Mouse (Mus musculus) G1E-ER4 (cell line): ENCODE results near the gene Coq10b. TPM values are rescaled to one million over a fixed set of nuclear protein-coding genes. Genes with fewer than 3 reads are reported as not detected.

Source experiments
- GATA1 ChIP-seq: IDR thresholded peaks from one replicate; pipeline ENCODE4 v1.8.0; 2012; ENCODE audit warnings: low read length, inconsistent platforms
- polyA plus RNA-seq: library from polyadenylated mRNA; stranded (reverse); fragments of >175 nt; gene quantifications from 2 replicates; pipeline ENCODE4 v1.2.3, GENCODE M21; 2012

Coq10b gene
- 3.6 and 6.6 TPM in 2 replicates for polyA plus RNA-seq

DNA sequence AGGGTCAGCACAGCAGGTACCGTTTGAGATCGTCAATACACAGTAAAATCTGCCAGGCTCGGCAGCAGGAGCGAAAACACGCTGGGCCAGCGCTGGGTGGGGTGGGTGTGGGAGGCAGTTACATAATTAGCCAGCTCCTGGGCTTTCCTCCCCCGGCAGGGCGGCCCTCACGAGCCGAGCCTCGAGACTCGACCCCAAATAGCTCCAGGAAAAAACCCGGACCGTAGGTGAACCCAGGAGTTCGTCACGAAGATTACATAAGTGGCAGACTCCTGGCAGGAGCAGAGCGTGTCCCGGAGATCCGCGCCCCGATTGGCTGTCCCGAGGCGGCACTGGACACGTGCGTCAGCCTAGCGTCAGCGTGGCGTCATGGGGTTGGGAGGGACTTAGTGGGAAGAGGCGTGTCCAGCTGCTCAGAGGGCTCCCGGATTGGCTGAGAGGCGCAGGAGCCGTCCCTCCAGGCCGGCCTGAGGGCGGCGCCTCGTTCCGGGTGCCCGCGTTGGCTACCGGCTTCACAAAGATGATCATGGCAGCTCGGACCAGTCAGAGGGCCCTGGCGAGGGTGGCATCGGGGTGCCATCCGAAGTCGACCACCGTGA, at the start of gene Coq10b:
Gene Coq10b (plus strand): TSS at position 416 of the 599 bp plus-strand sequence.
- TF ChIP-seq GATA1: no peak

DNA sequence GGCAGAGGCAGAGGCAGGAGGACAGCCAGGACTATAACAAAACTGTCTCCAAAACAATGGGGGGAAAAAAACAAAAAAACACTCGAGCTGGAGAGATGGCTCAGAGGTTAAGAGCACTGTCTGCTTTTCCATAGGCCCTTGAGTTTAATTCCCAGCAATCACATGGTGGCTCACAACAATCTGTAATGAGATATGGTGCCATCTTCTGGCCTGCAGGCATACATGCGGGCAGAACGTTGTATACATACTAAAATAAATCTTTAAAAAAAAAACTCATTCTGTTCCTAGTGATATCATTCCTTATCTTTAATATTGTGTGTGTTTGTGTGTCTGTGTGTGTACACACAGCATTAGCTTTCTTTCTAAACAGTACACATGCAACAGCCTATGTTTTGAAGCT, 40.1 kb upstream of the Coq10b start:
- TF ChIP-seq GATA1: no peak

DNA sequence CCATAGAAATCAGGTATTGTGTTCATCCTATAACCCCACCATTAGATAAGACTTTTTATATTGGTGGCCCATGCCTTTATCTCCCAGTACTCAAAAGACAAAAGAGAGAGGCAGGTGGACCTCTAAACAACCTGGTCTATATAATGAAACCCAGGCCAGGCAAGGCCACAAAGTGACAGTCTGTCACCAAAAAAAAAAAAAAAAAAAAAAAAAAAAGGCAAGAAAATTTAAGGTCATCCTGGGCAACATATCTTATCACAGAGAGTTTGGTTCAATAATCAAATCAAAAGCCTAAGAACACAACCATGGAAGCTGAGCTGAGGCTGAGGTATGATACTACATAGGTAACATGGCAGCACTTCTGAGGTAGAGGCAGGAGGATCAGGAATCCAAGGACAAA, 30.7 kb upstream of the Coq10b start:
- no peak for TF ChIP-seq GATA1

DNA sequence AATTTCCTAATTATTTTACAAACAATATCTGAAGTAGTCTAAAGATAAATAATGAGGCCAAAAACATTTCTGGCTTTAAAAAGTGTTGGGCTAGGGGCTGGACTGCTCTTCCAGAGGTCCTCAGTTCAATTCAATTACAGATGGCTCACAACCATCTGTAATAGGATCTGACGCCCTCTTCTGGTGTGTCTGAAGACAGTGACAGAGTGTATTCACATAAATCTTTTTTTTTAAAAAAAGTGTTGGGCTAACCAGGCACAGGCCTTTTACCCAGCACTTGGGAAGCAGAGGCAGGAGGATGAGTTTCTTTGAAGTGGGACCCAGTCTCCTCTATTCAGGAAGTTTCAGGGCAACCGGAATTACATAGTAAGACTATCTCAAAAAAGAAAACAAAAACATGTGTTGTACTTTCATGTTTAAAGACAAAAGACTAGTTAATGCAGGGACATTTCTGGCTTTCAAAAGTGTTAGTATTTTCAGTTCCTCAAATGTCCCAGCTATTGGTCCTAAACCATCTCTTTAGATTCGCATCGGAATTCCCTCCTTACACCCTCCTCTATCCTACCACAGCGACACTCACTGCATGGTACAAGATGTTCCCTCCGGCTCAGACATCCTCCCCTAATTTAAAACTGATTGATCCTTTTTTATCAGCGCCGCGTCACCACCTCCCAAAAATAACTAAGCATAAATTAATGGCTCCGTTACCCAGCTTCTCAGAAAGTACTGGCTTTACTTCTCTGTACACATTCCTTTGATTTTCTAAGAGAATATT, 26.7 kb upstream of the Coq10b start:
- TF ChIP-seq GATA1: no peak

DNA sequence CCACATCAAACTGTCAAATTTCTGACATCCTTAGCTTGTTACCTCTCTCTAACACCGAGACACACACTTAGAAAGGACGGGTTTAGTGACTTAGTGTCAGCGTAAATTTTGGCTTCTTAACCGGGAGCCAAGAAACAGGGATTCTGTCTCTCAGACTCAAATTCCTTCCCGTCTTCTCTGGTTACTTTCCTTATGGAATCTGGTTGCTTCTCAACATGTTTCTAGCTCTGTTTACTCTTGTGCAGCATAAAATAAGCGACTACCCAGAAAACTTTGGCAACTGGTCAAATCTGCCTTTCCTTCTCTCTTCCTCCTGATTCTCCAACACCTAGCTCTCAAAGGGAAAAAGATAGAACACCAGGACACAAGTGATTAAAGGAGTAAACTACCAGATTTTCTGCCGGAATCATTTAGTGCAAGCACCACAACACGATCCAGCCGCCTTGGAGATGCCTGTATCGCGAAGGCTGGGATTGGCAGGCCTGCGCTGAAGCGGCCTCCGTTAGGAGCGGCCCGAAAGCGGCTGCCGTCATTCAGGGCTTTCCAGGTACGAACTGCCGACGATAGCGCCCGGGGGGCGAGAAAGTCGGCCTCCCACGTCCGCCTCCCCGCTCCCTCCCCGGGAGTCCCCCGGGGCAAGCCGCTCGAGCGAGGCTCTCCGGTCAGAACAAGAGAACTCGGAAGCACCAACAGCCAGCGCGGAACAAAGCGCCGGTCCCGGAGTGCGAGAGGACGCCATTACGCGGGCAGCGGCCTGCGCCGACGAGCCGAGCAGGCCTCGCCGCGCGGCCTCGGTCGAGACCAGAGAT, 25.9 kb upstream of the Coq10b start:
- TF ChIP-seq GATA1: no peak

DNA sequence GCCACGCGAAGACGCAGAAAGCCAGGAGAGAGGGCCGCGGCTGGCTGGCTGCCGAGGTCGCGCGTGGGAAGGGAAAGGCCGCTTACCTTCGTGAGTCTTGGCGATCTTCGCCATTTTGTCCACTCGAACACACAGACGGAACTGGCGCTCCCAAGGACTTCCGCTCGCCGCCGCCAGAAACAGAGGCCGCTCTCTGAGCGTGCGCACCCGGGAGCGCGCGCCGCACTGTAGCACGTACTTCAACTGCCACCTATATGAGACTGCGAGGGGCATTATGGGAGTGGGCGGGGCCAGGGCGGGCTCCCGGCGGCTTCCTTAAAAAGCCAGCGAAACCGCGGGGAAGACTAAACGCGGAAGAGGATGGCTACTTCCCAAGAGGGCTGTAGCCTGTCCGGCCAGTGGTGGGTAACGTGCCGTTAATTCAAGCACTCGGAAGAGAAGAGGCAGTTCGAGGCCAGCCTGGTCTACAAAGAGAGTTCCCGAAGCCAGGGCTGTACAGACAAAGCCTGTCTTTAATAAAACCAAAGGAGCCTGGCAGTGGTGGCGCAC, 25.2 kb upstream of the Coq10b start, which contains the start of gene Sf3b1:
Gene Sf3b1 (minus strand): TSS at position 229 of the 549 bp plus-strand sequence.
- TF ChIP-seq GATA1: no peak

DNA sequence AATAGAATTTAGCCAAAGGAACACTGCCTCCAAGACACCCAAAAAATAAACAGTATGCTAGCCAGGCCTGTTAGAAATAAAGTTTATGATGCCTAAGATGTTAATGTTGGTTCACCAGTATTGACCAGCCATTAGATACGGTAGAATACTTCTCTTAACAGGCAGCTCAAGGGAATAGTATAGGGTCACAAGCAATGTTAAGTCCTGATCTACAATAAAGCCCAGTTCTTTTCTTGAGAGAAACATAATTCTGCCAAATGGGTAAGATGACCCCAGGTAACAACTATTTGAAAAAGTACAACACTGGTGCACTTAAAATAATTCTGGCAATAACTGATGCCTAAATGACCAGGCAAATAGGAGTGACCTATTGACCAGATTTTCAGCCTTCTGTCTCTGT, 24.6 kb upstream of the Coq10b start:
- no peak for TF ChIP-seq GATA1

DNA sequence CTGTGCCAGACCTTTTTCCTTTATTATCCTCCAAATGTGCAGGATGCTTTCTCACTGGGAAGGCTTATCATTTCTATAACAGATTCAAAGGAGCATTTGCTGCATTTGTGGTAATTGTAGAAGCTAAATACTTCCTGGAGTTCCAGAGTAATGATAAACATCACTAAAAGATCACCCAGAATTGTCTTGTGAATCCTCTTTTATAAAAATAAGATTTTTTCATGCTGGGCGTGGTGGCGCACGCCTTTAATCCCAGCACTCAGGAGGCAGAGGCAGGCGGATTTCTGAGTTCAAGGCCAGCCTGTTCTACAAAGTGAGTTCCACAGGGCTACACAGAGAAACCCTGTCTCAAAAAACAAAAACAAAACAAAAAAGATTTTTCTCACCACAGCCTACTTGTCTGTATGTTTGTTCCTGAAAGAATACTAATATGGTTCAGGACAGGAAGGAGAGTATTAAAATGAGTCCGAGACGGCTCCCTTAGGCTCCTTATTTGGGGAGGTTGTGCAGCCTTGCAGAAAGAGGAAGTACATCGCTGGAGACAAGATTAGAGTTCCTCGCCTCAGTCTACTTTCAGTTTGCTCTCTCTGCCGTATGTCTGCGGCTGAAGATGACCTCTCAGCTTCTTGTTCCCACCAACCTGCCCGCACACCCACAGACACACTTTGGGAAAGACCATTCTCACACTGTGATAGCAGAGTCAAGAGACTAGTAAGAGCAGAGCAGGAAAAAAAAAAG, 23.9 kb upstream of the Coq10b start:
- TF ChIP-seq GATA1: no peak

DNA sequence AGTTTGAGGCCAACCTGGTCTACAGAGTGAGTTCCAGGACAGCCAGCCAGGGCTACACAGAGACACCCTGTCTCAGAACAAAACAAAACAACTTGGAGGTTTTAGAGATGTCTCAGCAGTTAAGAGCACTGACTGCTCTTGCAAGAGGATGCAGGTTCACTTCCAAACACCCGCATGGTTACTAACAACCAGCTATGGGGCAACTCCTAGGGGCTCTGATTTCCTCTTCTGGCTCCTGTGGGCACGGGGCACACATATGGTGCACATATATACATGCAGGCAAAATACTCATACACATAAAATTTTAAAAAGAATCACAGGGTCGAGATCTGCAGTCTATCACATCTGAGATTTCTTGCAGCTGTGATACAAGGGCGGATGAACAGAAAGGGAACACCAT, 23.1 kb upstream of the Coq10b start:
- TF ChIP-seq GATA1: no peak

DNA sequence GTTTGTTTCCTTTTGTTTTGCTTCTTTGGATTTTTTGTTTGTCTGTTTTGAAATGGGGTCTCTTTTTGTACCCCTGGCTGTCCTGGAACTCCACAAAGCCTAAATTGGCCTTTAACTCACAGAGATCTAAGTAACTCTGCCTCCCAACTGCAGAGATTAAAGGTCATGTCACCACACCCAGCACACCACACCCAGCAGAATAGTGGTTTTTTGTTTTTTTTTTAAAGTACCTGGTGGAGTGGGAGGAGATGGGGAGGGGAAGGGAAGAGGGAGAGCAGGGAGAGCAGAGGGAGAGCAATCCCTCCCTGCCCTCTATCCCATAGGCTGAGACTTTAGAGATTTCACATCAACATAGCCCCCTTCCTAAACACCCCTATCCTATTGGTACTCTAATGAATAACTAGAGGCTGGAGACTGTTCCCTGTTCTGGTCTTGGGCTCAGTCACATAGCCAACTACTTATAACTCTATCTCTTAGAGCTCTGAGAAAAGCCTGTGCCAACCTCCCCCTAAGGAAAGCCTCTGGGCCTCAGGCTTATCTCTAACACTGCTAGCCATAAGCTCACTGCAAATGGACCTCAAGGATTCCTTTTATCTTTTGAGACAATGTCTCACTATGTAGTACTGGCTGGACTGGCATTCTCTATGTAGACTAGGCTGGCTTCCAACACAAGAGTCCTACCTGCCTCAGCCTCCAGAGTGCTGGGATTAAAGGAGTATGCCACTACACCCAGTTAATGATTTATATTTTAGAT, 21.4 kb upstream of the Coq10b start:
- TF ChIP-seq GATA1: no peak

DNA sequence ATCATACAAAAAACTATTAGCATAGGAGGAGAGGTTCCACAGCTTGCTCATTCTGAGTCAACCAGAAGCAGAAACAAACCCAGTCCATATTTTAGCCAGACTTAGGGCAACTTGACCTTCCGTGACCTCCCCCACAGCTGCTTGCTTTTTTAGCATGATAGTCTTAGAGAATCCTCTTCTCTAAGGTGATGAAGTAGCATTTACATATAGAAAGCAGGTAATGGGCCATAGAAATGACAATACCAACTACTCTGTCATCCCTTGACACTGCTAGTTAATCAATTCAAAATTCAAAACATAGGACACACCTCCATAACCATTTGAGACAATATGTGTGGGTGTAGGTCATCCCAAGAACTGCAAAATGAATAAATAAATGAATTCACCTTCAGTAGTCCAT, 12.6 kb upstream of the Coq10b start:
- TF ChIP-seq GATA1: no peak

DNA sequence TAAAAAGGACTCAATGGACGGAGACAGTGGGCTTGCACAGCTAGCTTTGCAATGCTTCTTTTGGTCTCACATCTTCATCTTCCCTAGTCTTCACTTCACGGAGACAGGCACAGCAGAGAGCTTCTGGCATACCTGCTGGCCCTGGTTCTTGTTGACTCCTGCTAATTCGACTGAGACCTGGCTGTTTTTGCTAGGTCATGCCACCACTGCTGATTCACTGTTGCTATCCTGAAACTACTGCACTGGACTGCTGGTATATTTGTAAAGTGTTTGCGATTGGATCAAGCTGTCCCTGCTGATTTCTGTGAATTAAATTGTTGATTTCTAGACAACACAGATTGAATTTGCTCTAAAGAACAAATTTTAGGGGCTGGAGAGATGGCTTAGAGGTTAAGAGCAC, 10.9 kb upstream of the Coq10b start:
- no peak for TF ChIP-seq GATA1

DNA sequence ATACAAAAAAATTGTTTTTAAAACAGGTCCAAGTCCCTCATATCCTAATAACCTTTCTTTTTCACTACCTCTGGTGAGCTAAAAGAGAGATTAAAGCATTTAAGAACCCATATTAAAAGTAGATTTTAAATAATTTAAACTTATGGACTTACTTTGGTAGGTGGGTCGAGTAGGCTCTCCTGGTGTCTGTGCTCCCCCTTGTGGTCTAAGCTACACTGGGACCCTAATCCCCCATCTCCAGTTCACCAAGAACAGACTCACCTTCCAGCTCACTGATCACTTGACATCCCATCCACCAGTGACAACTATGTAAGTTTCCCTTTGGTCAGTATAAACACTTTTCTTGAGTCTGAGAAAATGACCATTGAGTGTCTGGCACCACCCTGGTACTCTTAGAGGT, 10.3 kb upstream of the Coq10b start:
- TF ChIP-seq GATA1: no peak

DNA sequence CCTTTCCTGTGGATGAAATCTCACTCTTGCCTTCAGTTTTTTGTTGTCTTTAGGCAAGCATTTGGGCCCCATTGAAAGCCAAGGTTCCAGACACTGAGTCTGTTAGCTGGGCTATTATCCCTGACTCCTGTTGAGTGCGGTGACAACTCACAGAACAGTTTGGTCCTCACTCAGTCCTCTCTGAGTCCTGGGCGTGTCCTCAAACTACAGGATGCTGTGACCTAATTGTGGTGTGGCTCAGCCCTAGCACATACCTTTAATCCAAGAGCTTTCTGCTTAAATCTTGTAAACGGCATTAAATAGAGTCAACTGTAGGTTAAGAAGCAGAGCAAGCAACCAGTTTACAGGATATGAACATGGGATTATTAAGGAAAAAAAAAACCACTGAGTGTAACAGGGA, 9.4 kb upstream of the Coq10b start:
- TF ChIP-seq GATA1: no peak

DNA sequence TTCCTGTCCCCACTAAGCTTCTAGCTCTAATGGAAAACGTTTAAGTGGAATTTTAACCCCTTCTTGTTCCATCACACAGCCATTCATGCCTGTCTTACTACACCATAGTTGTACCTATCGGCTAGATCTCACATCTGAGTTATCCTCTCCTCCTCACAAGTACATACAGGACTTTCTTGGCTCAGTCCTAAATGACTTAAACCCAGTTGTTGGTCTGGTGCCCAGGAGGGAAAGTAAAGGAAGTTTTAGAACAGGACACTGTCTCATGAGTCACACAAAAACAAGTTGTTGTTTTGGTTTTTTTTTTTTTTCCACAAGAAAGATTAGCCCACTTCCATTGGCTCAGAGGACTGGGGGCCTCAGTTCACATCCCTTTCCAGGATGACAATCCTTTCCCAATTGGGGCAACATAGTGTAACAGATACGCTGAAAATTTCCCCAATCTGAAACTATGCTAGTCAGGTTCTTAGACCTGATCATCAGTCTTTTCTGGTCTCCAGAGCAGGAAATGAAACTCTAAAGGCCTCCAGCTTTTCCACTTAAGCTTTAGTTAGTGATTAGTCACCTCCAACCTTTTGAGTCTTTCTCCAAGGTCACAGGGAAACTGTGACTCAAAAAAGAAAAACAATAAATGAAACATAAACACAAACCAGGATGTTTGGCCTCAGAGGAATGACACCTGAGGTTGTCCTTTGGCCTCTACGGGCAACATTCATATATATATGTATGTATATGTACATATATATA, 3.6 kb upstream of the Coq10b start:
- no peak for TF ChIP-seq GATA1
